Mouse (Mus musculus) neural tube, embryonic 14.5 days (tissue): ENCODE data around the gene Camk2d. TPM values are rescaled to one million over a fixed set of nuclear protein-coding genes. Genes with fewer than 3 reads are reported as not detected.
A peak's percentile ranks its signal among the peaks of the same experiment; 100 is the strongest.

Experiments used
- ATAC-seq: fragments of 200-750 bp; cut with Nextera tagmentation; 2 replicates; pipeline ENCODE4 v1.8.0; 2017; ENCODE audit warnings: low read depth, mild to moderate bottlenecking, moderate TSS enrichment, moderate library complexity
- H3K27ac ChIP-seq: fragments of 300-500 bp; sonication (generic); 2 replicates; pipeline ENCODE4 v1.5.1; 2014; ENCODE audit warnings: low read depth, mild to moderate bottlenecking, control low read depth, low read length, moderate library complexity, mixed read lengths
- H3K27me3 ChIP-seq: fragments of 300-500 bp; sonication (generic); 2 replicates; pipeline ENCODE4 v1.6.1; 2014; ENCODE audit warnings: low read length; ENCODE audit not compliant: control insufficient read depth, insufficient read depth
- H3K36me3 ChIP-seq: fragments of 300-500 bp; sonication (generic); 2 replicates; pipeline ENCODE4 v1.6.1; 2014; ENCODE audit warnings: low read length, mixed read lengths; ENCODE audit not compliant: control insufficient read depth, insufficient read depth
- H3K4me1 ChIP-seq: fragments of 300-500 bp; sonication (generic); 2 replicates; pipeline ENCODE4 v1.6.1; 2014; ENCODE audit warnings: low read length; ENCODE audit not compliant: control insufficient read depth, insufficient read depth
- H3K4me2 ChIP-seq: fragments of 300-500 bp; sonication (generic); 2 replicates; pipeline ENCODE4 v1.6.1; 2014; ENCODE audit warnings: mild to moderate bottlenecking, low read depth, low read length, control low read depth
- H3K4me3 ChIP-seq: fragments of 300-500 bp; sonication (generic); 2 replicates; pipeline ENCODE4 v1.5.1; 2014; ENCODE audit warnings: low read depth, low read length, control low read depth, mixed read lengths
- H3K9ac ChIP-seq: fragments of 300-500 bp; sonication (generic); replicated peaks from 2 replicates; pipeline ENCODE4 v1.6.1; 2014; ENCODE audit warnings: low read depth, mild to moderate bottlenecking, control low read depth, low read length, mixed read lengths
- H3K9me3 ChIP-seq: fragments of 300-500 bp; sonication (generic); 2 replicates; pipeline ENCODE4 v1.6.1; 2016; ENCODE audit warnings: low read length; ENCODE audit not compliant: control insufficient read depth
- WGBS: fragments of 180-500 bp; shearing (Covaris S2); extraction: QIAGEN DNeasy Blood & Tissue Kit; methylation state at CpG from one replicate; pipeline ENCODE4 v1.1.7; 2014; 5-methylcytosine and 5-hydroxymethylcytosine counted together
- polyA plus RNA-seq: library from polyadenylated mRNA; unstranded; fragments of >200 nt; fragmentation: Nextera tagmentation; extraction: Ambion mirVana; gene quantifications from 2 replicates; pipeline ENCODE4 v1.2.1, GENCODE M21; 2014

Gene Camk2d
- polyA plus RNA-seq, 1 experiment from 2014 or later = 215 TPM

GRCm38 (mm10) chr3:126595456-126595855 lies 646 bp upstream of the Camk2d start:
- peak overlapping the region; percentile 95; the same call in 1 of the 2 replicates for H3K27ac ChIP-seq
- no peak for ATAC-seq
- no peaks in the 10 kb centered on the region for H3K27me3 ChIP-seq
- H3K4me2 ChIP-seq = peak overlapping the region; percentile 79; the same call in 1 of the 2 replicates
- WGBS = 55% methylated on average over 4 of the region's 4 CpGs
- H3K36me3 ChIP-seq = no peaks in the 10 kb centered on the region
- H3K4me3 ChIP-seq = peak overlapping the region; percentile 69
- no peaks in the 10 kb centered on the region for H3K9me3 ChIP-seq
- no peaks in the 10 kb centered on the region; the same call in 1 of the 2 replicates for H3K4me1 ChIP-seq
- no peak overlapping the region; the same call in 1 of the 2 replicates for H3K9ac ChIP-seq

GRCm38 (mm10) chr3:126596491-126597160 lies 524 bp downstream of the Camk2d start:
- Histone ChIP-seq H3K27ac (peak overlapping the region; percentile 95), H3K4me1 (peaks cover 3% of the 10 kb centered on the region; the same call in 1 of the 2 replicates), H3K27me3 (no peaks in the 10 kb centered on the region), H3K9me3 (no peaks in the 10 kb centered on the region), H3K36me3 (no peaks in the 10 kb centered on the region), H3K4me3 (peak overlapping the region; percentile 69), H3K4me2 (peak overlapping the region; percentile 79), H3K9ac (peak overlapping the region; percentile 82)
- under 1% methylated on average over 57 of the region's 69 CpGs for WGBS
- ATAC-seq = peak; percentile 90

DNA sequence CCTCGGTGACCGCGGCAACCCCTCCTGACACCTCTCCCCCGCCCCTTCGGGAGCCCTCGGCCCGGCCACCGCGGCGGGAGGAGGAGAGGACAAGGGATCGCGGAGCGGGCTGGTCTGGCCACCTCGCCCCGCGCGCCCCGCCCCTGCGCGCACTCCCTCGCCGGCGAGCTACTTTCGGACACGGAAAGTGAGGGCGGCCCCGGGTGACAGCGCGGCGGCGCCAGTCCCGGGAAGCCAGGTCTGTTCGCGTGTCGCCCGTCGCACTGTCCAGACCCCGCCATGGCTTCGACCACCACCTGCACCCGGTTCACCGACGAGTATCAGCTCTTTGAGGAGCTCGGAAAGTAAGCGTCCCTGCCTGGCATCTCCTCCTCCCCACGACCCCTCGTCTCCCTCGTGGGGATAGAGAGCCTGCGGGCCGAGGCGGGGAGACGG lies 1.1 kb downstream of the Camk2d start:
- H3K27me3 ChIP-seq = no peaks in the 10 kb centered on the region
- peak; percentile 55 for ATAC-seq
- H3K4me2 ChIP-seq = peak overlapping the region; percentile 79
- no peaks in the 10 kb centered on the region for H3K36me3 ChIP-seq
- peak overlapping the region; percentile 69 for H3K4me3 ChIP-seq
- H3K27ac ChIP-seq = peak overlapping the region; percentile 95
- H3K9ac ChIP-seq = peak overlapping the region; percentile 82
- no peaks in the 10 kb centered on the region for H3K9me3 ChIP-seq
- H3K4me1 ChIP-seq = peaks cover 3% of the 10 kb centered on the region; the same call in 1 of the 2 replicates
- 0% methylated on average over 38 of the region's 51 CpGs for WGBS

- no peak; the same call in 1 of the 2 replicates for ATAC-seq
- H3K4me2 ChIP-seq = peak overlapping the region; percentile 79
- H3K9me3 ChIP-seq = no peaks in the 10 kb centered on the region
- under 1% methylated on average over 29 of the region's 29 CpGs for WGBS
- peaks cover 3% of the 10 kb centered on the region; the same call in 1 of the 2 replicates for H3K4me1 ChIP-seq
- no peaks in the 10 kb centered on the region for H3K36me3 ChIP-seq
- peak overlapping the region; percentile 69 for H3K4me3 ChIP-seq
- no peaks in the 10 kb centered on the region for H3K27me3 ChIP-seq
- H3K9ac ChIP-seq = peak overlapping the region; percentile 82
- H3K27ac ChIP-seq = peak overlapping the region; percentile 95
Observed at GRCm38 (mm10) chr3:126597596-126598328, 1.7 kb downstream of the Camk2d start.

DNA sequence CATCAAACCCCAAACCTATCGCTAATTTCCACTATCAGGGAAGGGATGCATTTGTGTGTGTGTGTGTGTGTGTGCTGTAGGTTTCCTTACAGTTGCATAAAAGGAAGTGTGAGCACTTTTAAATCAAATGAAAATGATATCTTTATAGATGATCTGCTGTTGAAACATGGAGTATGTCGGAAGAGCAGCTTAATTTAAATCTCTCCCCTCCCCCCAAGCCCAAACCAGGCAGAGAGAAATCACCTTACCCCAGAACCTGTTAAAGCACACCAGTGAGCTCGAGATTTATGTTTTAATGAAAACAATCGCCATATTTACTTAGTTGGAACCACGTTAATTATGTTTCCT lies 2.2 kb downstream of the Camk2d start:
- WGBS = 2% methylated on average over 5 of the region's 5 CpGs
- H3K36me3 ChIP-seq = no peaks in the 10 kb centered on the region
- H3K4me1 ChIP-seq = peaks cover 3% of the 10 kb centered on the region; the same call in 1 of the 2 replicates
- peak overlapping the region; percentile 79 for H3K4me2 ChIP-seq
- H3K27ac ChIP-seq = peak overlapping the region; percentile 95
- no peak for ATAC-seq
- H3K27me3 ChIP-seq = no peaks in the 10 kb centered on the region
- peak overlapping the region; percentile 82 for H3K9ac ChIP-seq
- H3K4me3 ChIP-seq = peak overlapping the region; percentile 69
- H3K9me3 ChIP-seq = no peaks in the 10 kb centered on the region

DNA sequence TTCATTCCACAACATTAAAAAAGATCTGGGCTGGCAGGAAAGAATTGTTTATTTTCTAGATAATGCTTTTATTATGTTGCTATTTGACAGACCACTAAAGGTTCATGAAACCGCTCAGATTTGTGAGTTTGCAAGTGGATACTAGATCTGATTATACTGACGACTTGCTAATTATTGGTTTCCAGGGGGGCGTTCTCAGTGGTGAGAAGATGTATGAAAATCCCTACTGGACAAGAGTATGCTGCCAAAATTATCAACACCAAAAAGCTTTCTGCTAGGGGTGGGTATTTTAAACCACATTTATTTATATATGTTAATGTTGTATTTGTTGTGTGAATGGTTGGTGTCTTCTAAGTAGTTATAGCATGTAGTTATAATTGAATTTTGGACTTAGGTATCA lies 2.8 kb downstream of the Camk2d start:
- H3K9me3 ChIP-seq = no peaks in the 10 kb centered on the region
- H3K36me3 ChIP-seq = no peaks in the 10 kb centered on the region
- H3K4me2 ChIP-seq = peak overlapping the region; percentile 79
- H3K27ac ChIP-seq = no peak overlapping the region
- H3K9ac ChIP-seq = no peak overlapping the region
- ATAC-seq = no peak
- H3K4me3 ChIP-seq = peak overlapping the region; percentile 69
- peaks cover 3% of the 10 kb centered on the region; the same call in 1 of the 2 replicates for H3K4me1 ChIP-seq
- H3K27me3 ChIP-seq = no peaks in the 10 kb centered on the region
- WGBS = 54% methylated on average over 3 of the region's 3 CpGs

DNA sequence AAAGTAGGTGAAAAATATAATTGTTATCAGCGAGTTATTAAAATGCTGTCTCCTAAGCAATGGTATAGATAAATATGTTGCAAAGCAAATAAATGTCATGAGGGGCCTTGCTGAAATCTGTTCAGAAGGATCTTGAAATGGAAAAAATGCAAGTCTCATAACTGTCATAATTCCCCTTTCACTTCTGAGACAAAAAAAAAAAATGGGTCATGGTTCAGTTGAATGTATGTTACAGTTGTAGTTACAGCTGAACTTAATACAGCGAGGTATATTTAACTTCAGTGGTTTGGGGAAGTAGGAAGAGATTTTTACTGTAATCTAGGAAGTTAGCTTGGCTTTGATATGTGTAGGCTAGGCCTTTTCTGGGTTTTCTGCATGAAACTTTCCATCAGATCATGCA lies 3.2 kb downstream of the Camk2d start:
- Histone ChIP-seq H3K4me2 (peak overlapping the region; percentile 79), H3K27ac (no peak overlapping the region), H3K27me3 (no peaks in the 10 kb centered on the region), H3K4me1 (peaks cover 3% of the 10 kb centered on the region; the same call in 1 of the 2 replicates), H3K9ac (no peak overlapping the region), H3K4me3 (peak overlapping the region; percentile 69), H3K9me3 (no peaks in the 10 kb centered on the region), H3K36me3 (no peaks in the 10 kb centered on the region)
- WGBS = 83% methylated on average over 2 of the region's 2 CpGs
- ATAC-seq = no peak

DNA sequence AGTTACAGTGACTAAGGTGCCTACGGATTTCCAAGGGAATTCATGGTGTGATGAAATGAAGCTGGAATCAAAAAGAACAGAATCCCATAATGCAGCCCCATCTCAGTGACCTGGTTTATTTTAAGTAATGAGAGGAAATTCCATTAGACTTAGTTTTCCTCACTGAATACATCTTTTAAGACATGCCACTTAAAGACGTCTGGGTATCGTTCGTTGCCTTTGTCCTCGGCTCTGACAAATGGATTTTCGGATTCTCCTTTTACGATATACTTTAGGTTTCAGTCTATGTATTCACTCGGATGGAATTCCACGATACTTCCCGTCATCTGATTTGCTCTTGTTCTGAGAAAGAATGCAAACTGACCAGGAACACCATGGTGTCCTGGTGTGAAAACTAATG lies 3.8 kb downstream of the Camk2d start:
- Histone ChIP-seq H3K9ac (no peak overlapping the region), H3K36me3 (no peaks in the 10 kb centered on the region), H3K4me3 (peak overlapping the region; percentile 69; the same call in 1 of the 2 replicates), H3K27me3 (no peaks in the 10 kb centered on the region), H3K27ac (no peak overlapping the region), H3K4me2 (peak overlapping the region; percentile 79), H3K9me3 (no peaks in the 10 kb centered on the region), H3K4me1 (peaks cover 3% of the 10 kb centered on the region; the same call in 1 of the 2 replicates)
- ATAC-seq = no peak
- WGBS = 44% methylated on average over 10 of the region's 10 CpGs

DNA sequence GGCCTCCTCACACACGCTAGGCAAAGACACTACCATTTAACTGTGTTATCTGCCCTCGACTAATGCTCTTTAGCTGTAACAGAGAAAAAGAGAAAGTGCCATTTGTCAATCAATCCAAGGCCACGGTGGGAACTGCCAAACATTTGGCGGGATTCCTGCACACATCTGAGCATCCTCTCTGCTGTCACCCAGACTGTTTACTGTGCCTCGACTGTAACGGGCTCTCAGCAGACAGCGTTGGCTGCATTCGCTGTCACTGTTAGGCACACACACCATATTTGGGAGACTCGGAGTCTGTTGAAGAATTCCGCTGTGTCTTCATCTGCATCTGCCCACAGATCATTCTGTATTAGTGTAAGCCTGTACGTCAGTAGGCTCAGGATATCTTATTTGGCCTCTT lies 6.7 kb downstream of the Camk2d start:
- no peak overlapping the region for H3K27ac ChIP-seq
- H3K9ac ChIP-seq = no peak overlapping the region
- peaks cover 3% of the 10 kb centered on the region; the same call in 1 of the 2 replicates for H3K4me1 ChIP-seq
- H3K27me3 ChIP-seq = no peaks in the 10 kb centered on the region
- H3K9me3 ChIP-seq = no peaks in the 10 kb centered on the region
- ATAC-seq = no peak
- no peak overlapping the region for H3K4me2 ChIP-seq
- 71% methylated on average over 11 of the region's 11 CpGs for WGBS
- H3K36me3 ChIP-seq = no peaks in the 10 kb centered on the region
- no peak overlapping the region for H3K4me3 ChIP-seq
